9 mouse cellular contexts compared by ENCODE assay signal in the genomic region with DNA sequence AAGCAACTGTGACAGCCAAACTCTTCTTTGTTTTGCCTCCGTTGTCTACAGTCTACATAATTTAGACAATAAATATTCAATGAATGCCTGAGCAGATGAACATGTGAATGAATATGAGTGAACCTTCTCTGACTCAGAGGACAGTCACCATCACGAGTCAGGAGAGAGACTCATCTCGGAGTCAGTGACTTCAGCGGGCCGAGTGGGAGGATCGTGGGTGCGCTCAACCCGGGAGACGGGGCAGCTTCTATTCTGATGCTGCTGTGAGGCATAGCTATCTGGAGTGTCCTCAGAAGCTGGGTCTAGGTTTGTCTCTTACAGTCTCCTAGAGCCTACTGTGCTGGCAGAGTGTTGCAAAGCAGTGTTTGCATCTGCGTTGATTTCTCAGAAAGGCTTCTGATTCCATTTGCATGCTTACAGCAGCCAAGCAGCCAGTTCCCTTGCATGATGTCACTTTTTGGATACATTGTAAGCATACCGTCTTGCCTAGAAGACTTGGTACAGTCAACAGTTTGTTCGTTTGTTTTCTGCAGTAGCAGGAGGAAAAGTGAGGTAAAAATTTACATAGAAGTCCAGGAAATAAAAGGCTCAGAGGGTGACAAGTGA. TPM values are rescaled to one million over a fixed set of nuclear protein-coding genes. Genes with fewer than 3 reads are reported as not detected.
DNase-seq lines count a peak whose midpoint lies in the region.
"Had no signal": no experiment of that assay in that cellular context is flagged by ENCODE, and none has a peak within 500 bp of the region (broad histone marks: within the 10 kb centered on the region; RNA-seq: fewer than 3 reads in every experiment).

No protein-coding gene starts in this region.

- peak; percentile 70 for DNase-seq in left cerebral cortex, adult 11 months (ENCODE audit: low spot score)
- no peak for DNase-seq in left cerebral cortex, postnatal 4 days
- peak; percentile 85 to 91 for DNase-seq in frontal cortex, adult 2 months (ENCODE audit: extremely low spot score in 1 of 2, low spot score in 1 of 2)
- DNase-seq in left cerebral cortex, adult 8-10 months (ENCODE audit: low spot score in 2 of 2) = peak; percentile 34 to 92
- DNase-seq in cerebellum, postnatal 25 days = no peak
- DNase-seq in cerebellum, adult 9-11 months = no peak
- no peak for DNase-seq in spleen, adult 12 weeks (ENCODE audit: low spot score)
- DNase-seq in heart, postnatal 25 days (ENCODE audit: low spot score) = no peak
- DNase-seq: lung, adult 18-20 months had no signal

- intact Hi-C loops in left cerebral cortex, postnatal 4 days (cut with DNase I) = no loop called here
- intact Hi-C loops in heart, postnatal 25 days (cut with DNase I) = no loop called here

RNA-seq across cellular contexts. Expression of gene Dip2c, which starts 36.6 kb away (rescaled TPM):
- total RNA-seq in left cerebral cortex, postnatal 4 days (2021) = 10 to 100 TPM; 83.9 to 85.2 TPM
- polyA plus RNA-seq in frontal cortex, adult 2 months (2012; rRNA removed) = 27.1 and 29.9 TPM in 2 replicates
- 10 to 100 TPM; 56.5 to 68.5 (median 60.1) TPM for total RNA-seq in left cerebral cortex, adult 8-10 months (2022)
- total RNA-seq in heart, postnatal 25 days (2021) = 10 to 100 TPM; 41.8 to 46.0 TPM

Comparison
In these comparisons a context has a peak if more than half of its experiments do, and no peak if none do; other contexts are left out.
1. DNase-seq: peak in left cerebral cortex, adult 11 months (single experiment), frontal cortex, adult 2 months (2 of 2) and left cerebral cortex, adult 8-10 months (2 of 2); none in left cerebral cortex, postnatal 4 days (single experiment), cerebellum, postnatal 25 days (0 of 2), cerebellum, adult 9-11 months (single experiment), spleen, adult 12 weeks (single experiment) and heart, postnatal 25 days (single experiment).